Mouse (Mus musculus): ENCODE results near the gene Slc38a8. TPM values are rescaled to one million over a fixed set of nuclear protein-coding genes. Genes with fewer than 3 reads are reported as not detected.

The Slc38a8 gene
- total RNA-seq, 2 experiments from 2014 or later = not detected

- intact Hi-C loops (cut with DNase I) = loop anchor here (1.0 to 2.0 kb wide), 2 partner anchors 56 to 85 kb away; no protein-coding TSS in a partner anchor
- peak; percentile 32 to 65 for DNase-seq
Measured at GRCm38 (mm10) chr8:119496848-119497247, 4.7 kb downstream of the Slc38a8 start.

GRCm38 (mm10) chr8:119487093-119487492 is 14.4 kb downstream of the Slc38a8 start:
- intact Hi-C loops (cut with DNase I) = no loop called here
- no peak for DNase-seq

GRCm38 (mm10) chr8:119484145-119484896 is 17.2 kb downstream of the Slc38a8 start:
- intact Hi-C loops (cut with DNase I) = no loop called here
- DNase-seq = no peak

GRCm38 (mm10) chr8:119478684-119479083 is 22.8 kb downstream of the Slc38a8 start:
- intact Hi-C loops (cut with DNase I) = no loop called here
- DNase-seq = no peak

GRCm38 (mm10) chr8:119468091-119468490 is 33.4 kb downstream of the Slc38a8 start:
- DNase-seq = no peak
- intact Hi-C loops (cut with DNase I) = no loop called here

- intact Hi-C loops (cut with DNase I) = no loop called here
- DNase-seq = no peak
Measured at GRCm38 (mm10) chr8:119466794-119467193, 34.7 kb downstream of the Slc38a8 start.

GRCm38 (mm10) chr8:119466105-119466504 is 35.4 kb downstream of the Slc38a8 start:
- intact Hi-C loops (cut with DNase I) = no loop called here

GRCm38 (mm10) chr8:119463709-119464108 is 37.8 kb downstream of the Slc38a8 start:
- DNase-seq = no peak
- intact Hi-C loops (cut with DNase I) = no loop called here

More at GRCm38 (mm10) chr8:119466105-119466504, 35.4 kb downstream of the Slc38a8 start:
- no peak for DNase-seq

- intact Hi-C loops (cut with DNase I) = no loop called here
- no peak for DNase-seq
Measured at GRCm38 (mm10) chr8:119461356-119461755, 40.1 kb downstream of the Slc38a8 start.

- peak; percentile 21 to 29 for DNase-seq
Measured at GRCm38 (mm10) chr8:119459724-119460123, 41.8 kb downstream of the Slc38a8 start.

GRCm38 (mm10) chr8:119456045-119456444 is 45.5 kb downstream of the Slc38a8 start:
- intact Hi-C loops (cut with DNase I) = no loop called here
- no peak for DNase-seq

More at GRCm38 (mm10) chr8:119459724-119460123, 41.8 kb downstream of the Slc38a8 start:
- intact Hi-C loops (cut with DNase I) = no loop called here

GRCm38 (mm10) chr8:119452919-119453318 is 48.6 kb downstream of the Slc38a8 start:
- no peak for DNase-seq
- intact Hi-C loops (cut with DNase I) = no loop called here

- DNase-seq = no peak
- intact Hi-C loops (cut with DNase I) = no loop called here
Measured at GRCm38 (mm10) chr8:119451131-119451530, 50.4 kb downstream of the Slc38a8 start.

- intact Hi-C loops (cut with DNase I) = no loop called here
- no peak for DNase-seq
Measured at GRCm38 (mm10) chr8:119449627-119450026, 51.9 kb downstream of the Slc38a8 start.

- intact Hi-C loops (cut with DNase I) = loop anchor here (2.0 kb wide), 1 partner anchor 227 kb away; no protein-coding TSS in a partner anchor
- DNase-seq = no peak
Measured at GRCm38 (mm10) chr8:119447781-119448170, 53.7 kb downstream of the Slc38a8 start.

GRCm38 (mm10) chr8:119446990-119447780 is 54.3 kb downstream of the Slc38a8 start:
- no peak for DNase-seq
- intact Hi-C loops (cut with DNase I) = loop anchor here (2.0 kb wide), 1 partner anchor 228 kb away; no protein-coding TSS in a partner anchor

- DNase-seq = peak; percentile 79 to 89
- intact Hi-C loops (cut with DNase I) = loop anchor here (2.0 kb wide), 1 partner anchor 228 kb away; no protein-coding TSS in a partner anchor
Measured at GRCm38 (mm10) chr8:119446211-119446989, 55.1 kb downstream of the Slc38a8 start, which contains the start of gene Necab2. Necab2 (plus strand) TSS chr8:119446719.

GRCm38 (mm10) chr8:119442970-119443369 is 58.5 kb downstream of the Slc38a8 start:
- intact Hi-C loops (cut with DNase I) = no loop called here
- DNase-seq = no peak

GRCm38 (mm10) chr8:119442013-119442412 is 59.5 kb downstream of the Slc38a8 start:
- DNase-seq = no peak
- intact Hi-C loops (cut with DNase I) = no loop called here

- no peak for DNase-seq
- intact Hi-C loops (cut with DNase I) = loop anchor here (2.0 kb wide), 4 partner anchors 18 to 164 kb away; partner anchors contain the start of gene Taf1c
Measured at GRCm38 (mm10) chr8:119440952-119441270, 60.6 kb downstream of the Slc38a8 start.
